Mouse (Mus musculus) neural tube, embryonic 12.5 days (tissue): ENCODE measurements at regions not wholly inside any gene's neighbourhood (a gene's known extent, or its start where the extent isn't known, plus 50 kb on each side); places are given as distances from the start of the nearest gene placed in this dataset.
A peak's percentile ranks its signal among the peaks of the same experiment; 100 is the strongest.

Experiments
- ATAC-seq: fragments of 200-750 bp; cut with Nextera tagmentation; 2 replicates; pipeline ENCODE4 v1.8.0; 2017; ENCODE audit warnings: low read depth, mild to moderate bottlenecking, moderate TSS enrichment, moderate library complexity; ENCODE audit not compliant: low FRiP score
- H3K27ac ChIP-seq: fragments of 300-500 bp; sonication (generic); 2 replicates; pipeline ENCODE4 v1.5.1; 2016
- H3K27me3 ChIP-seq: fragments of 300-500 bp; sonication (generic); replicated peaks from 2 replicates; pipeline ENCODE4 v1.6.1; 2016; ENCODE audit warnings: mild to moderate bottlenecking
- H3K36me3 ChIP-seq: fragments of 300-500 bp; sonication (generic); 2 replicates; pipeline ENCODE4 v1.6.1; 2016; ENCODE audit warnings: mild to moderate bottlenecking
- H3K4me1 ChIP-seq: fragments of 300-500 bp; sonication (generic); 2 replicates; pipeline ENCODE4 v1.6.1; 2016
- H3K4me2 ChIP-seq: fragments of 300-500 bp; sonication (generic); replicated peaks from 2 replicates; pipeline ENCODE4 v1.6.1; 2016; ENCODE audit warnings: mild to moderate bottlenecking
- H3K4me3 ChIP-seq: fragments of 300-500 bp; sonication (generic); 2 replicates; pipeline ENCODE4 v1.5.1; 2016
- H3K9ac ChIP-seq: fragments of 300-500 bp; sonication (generic); 2 replicates; pipeline ENCODE4 v1.6.1; 2016; ENCODE audit warnings: mild to moderate bottlenecking
- H3K9me3 ChIP-seq: fragments of 300-500 bp; sonication (generic); 2 replicates; pipeline ENCODE4 v1.6.1; 2016; ENCODE audit warnings: mild to moderate bottlenecking
- WGBS: fragments of 180-500 bp; shearing (Covaris S2); methylation state at CpG from one replicate; pipeline ENCODE4 v1.1.7; 2016; 5-methylcytosine and 5-hydroxymethylcytosine counted together

GRCm38 (mm10) chr11:19823461-19823895, 100.7 kb upstream of the Spred2 start:
- no peak overlapping the region for H3K4me2 ChIP-seq
- H3K27me3 ChIP-seq, result no peaks in the 10 kb centered on the region
- no peaks in the 10 kb centered on the region for H3K4me1 ChIP-seq
- peak; percentile 48; the same call in 1 of the 2 replicates for ATAC-seq
- H3K9me3 ChIP-seq, result no peaks in the 10 kb centered on the region
- no peak overlapping the region for H3K4me3 ChIP-seq
- H3K36me3 ChIP-seq, result no peaks in the 10 kb centered on the region
- no peak overlapping the region for H3K9ac ChIP-seq
- no peak overlapping the region for H3K27ac ChIP-seq
- WGBS, result under 1% methylated on average over 3 of the region's 3 CpGs

GRCm38 (mm10) chr11:19826481-19827185, 97.5 kb upstream of the Spred2 start:
- Histone ChIP-seq H3K9me3 (no peaks in the 10 kb centered on the region), H3K4me2 (no peak overlapping the region), H3K9ac (no peak overlapping the region), H3K27me3 (no peaks in the 10 kb centered on the region; the same call in 1 of the 2 replicates), H3K4me1 (no peaks in the 10 kb centered on the region), H3K4me3 (no peak overlapping the region), H3K36me3 (no peaks in the 10 kb centered on the region), H3K27ac (no peak overlapping the region)
- ATAC-seq, result no peak
- 90% methylated on average over 13 of the region's 13 CpGs for WGBS

GRCm38 (mm10) chr11:19827996-19828395, 96.2 kb upstream of the Spred2 start:
- 80% methylated on average over 11 of the region's 11 CpGs for WGBS
- H3K27me3 ChIP-seq, result no peaks in the 10 kb centered on the region; the same call in 1 of the 2 replicates
- H3K4me1 ChIP-seq, result no peaks in the 10 kb centered on the region
- H3K27ac ChIP-seq, result no peak overlapping the region
- no peak overlapping the region for H3K4me3 ChIP-seq
- no peaks in the 10 kb centered on the region for H3K9me3 ChIP-seq
- no peak overlapping the region for H3K9ac ChIP-seq
- ATAC-seq, result no peak
- H3K36me3 ChIP-seq, result no peaks in the 10 kb centered on the region
- no peak overlapping the region for H3K4me2 ChIP-seq

- no peaks in the 10 kb centered on the region for H3K9me3 ChIP-seq
- no peaks in the 10 kb centered on the region for H3K4me1 ChIP-seq
- no peak overlapping the region for H3K27ac ChIP-seq
- ATAC-seq, result no peak
- no peaks in the 10 kb centered on the region; the same call in 1 of the 2 replicates for H3K27me3 ChIP-seq
- no peak overlapping the region for H3K4me2 ChIP-seq
- WGBS, result 54% methylated on average over 8 of the region's 8 CpGs
- no peak overlapping the region for H3K4me3 ChIP-seq
- no peaks in the 10 kb centered on the region for H3K36me3 ChIP-seq
- no peak overlapping the region for H3K9ac ChIP-seq
Observed at GRCm38 (mm10) chr11:19828959-19829401, 95.2 kb upstream of the Spred2 start.

- no peak overlapping the region for H3K9ac ChIP-seq
- no peaks in the 10 kb centered on the region for H3K4me1 ChIP-seq
- no peak overlapping the region for H3K4me3 ChIP-seq
- H3K27me3 ChIP-seq, result no peaks in the 10 kb centered on the region; the same call in 1 of the 2 replicates
- H3K36me3 ChIP-seq, result no peaks in the 10 kb centered on the region
- H3K4me2 ChIP-seq, result no peak overlapping the region
- no peaks in the 10 kb centered on the region for H3K9me3 ChIP-seq
- H3K27ac ChIP-seq, result no peak overlapping the region
- WGBS, result 24% methylated on average over 9 of the region's 9 CpGs
- ATAC-seq, result no peak
Observed at GRCm38 (mm10) chr11:19829564-19830279, 94.5 kb upstream of the Spred2 start.

GRCm38 (mm10) chr11:19830280-19831062, 93.7 kb upstream of the Spred2 start:
- no peak overlapping the region for H3K27ac ChIP-seq
- H3K4me3 ChIP-seq, result no peak overlapping the region
- H3K4me1 ChIP-seq, result peaks cover 6% of the 10 kb centered on the region
- 21% methylated on average over 18 of the region's 18 CpGs for WGBS
- H3K9ac ChIP-seq, result no peak overlapping the region
- H3K27me3 ChIP-seq, result no peaks in the 10 kb centered on the region; the same call in 1 of the 2 replicates
- ATAC-seq, result peak; percentile 34; the same call in 1 of the 2 replicates
- H3K9me3 ChIP-seq, result no peaks in the 10 kb centered on the region
- no peak overlapping the region for H3K4me2 ChIP-seq
- H3K36me3 ChIP-seq, result no peaks in the 10 kb centered on the region

- Histone ChIP-seq H3K36me3 (no peaks in the 10 kb centered on the region), H3K9ac (no peak overlapping the region), H3K9me3 (no peaks in the 10 kb centered on the region), H3K4me2 (no peak overlapping the region), H3K27me3 (no peaks in the 10 kb centered on the region; the same call in 1 of the 2 replicates), H3K4me1 (peaks cover 8% of the 10 kb centered on the region), H3K27ac (no peak overlapping the region), H3K4me3 (no peak overlapping the region)
- ATAC-seq, result no peak
- 77% methylated on average over 8 of the region's 8 CpGs for WGBS
Observed at GRCm38 (mm10) chr11:19834561-19834960, 89.6 kb upstream of the Spred2 start.

GRCm38 (mm10) chr11:19835221-19835745, 88.9 kb upstream of the Spred2 start:
- H3K4me3 ChIP-seq, result no peak overlapping the region
- 24% methylated on average over 6 of the region's 6 CpGs for WGBS
- H3K36me3 ChIP-seq, result no peaks in the 10 kb centered on the region
- no peaks in the 10 kb centered on the region for H3K9me3 ChIP-seq
- ATAC-seq, result peak; percentile 88
- no peaks in the 10 kb centered on the region for H3K27me3 ChIP-seq
- H3K4me1 ChIP-seq, result peaks cover 8% of the 10 kb centered on the region
- H3K4me2 ChIP-seq, result peak overlapping the region; percentile 30; the same call in 1 of the 2 replicates
- no peak overlapping the region for H3K9ac ChIP-seq
- no peak overlapping the region for H3K27ac ChIP-seq

- no peaks in the 10 kb centered on the region for H3K36me3 ChIP-seq
Observed at GRCm38 (mm10) chr11:19838932-19839331, 85.2 kb upstream of the Spred2 start.

GRCm38 (mm10) chr11:19843084-19843483, 81.1 kb upstream of the Spred2 start:
- Histone ChIP-seq H3K9ac (no peak overlapping the region), H3K4me3 (no peak overlapping the region), H3K4me1 (no peaks in the 10 kb centered on the region), H3K27ac (no peak overlapping the region), H3K27me3 (no peaks in the 10 kb centered on the region), H3K9me3 (no peaks in the 10 kb centered on the region), H3K4me2 (no peak overlapping the region), H3K36me3 (no peaks in the 10 kb centered on the region)
- no peak for ATAC-seq
- WGBS, result 92% methylated on average over 3 of the region's 3 CpGs

More at GRCm38 (mm10) chr11:19838932-19839331, 85.2 kb upstream of the Spred2 start:
- Histone ChIP-seq H3K4me2 (no peak overlapping the region), H3K9ac (no peak overlapping the region), H3K27me3 (no peaks in the 10 kb centered on the region), H3K9me3 (no peaks in the 10 kb centered on the region), H3K4me3 (no peak overlapping the region), H3K27ac (no peak overlapping the region), H3K4me1 (peaks cover 8% of the 10 kb centered on the region)
- no peak for ATAC-seq
- WGBS, result 93% methylated on average over 5 of the region's 5 CpGs

GRCm38 (mm10) chr11:19847910-19848309, 76.3 kb upstream of the Spred2 start:
- Histone ChIP-seq H3K9ac (no peak overlapping the region), H3K27me3 (no peaks in the 10 kb centered on the region), H3K4me3 (no peak overlapping the region), H3K4me1 (no peaks in the 10 kb centered on the region), H3K27ac (no peak overlapping the region), H3K9me3 (no peaks in the 10 kb centered on the region), H3K4me2 (no peak overlapping the region), H3K36me3 (no peaks in the 10 kb centered on the region)
- WGBS, result 91% methylated on average over 6 of the region's 6 CpGs
- no peak for ATAC-seq

- H3K27me3 ChIP-seq, result no peaks in the 10 kb centered on the region
- H3K9ac ChIP-seq, result no peak overlapping the region
- no peaks in the 10 kb centered on the region for H3K9me3 ChIP-seq
- H3K4me2 ChIP-seq, result no peak overlapping the region
- ATAC-seq, result no peak
- no peak overlapping the region for H3K27ac ChIP-seq
- WGBS, result 90% methylated on average over 6 of the region's 6 CpGs
- no peaks in the 10 kb centered on the region for H3K36me3 ChIP-seq
- H3K4me1 ChIP-seq, result no peaks in the 10 kb centered on the region
- H3K4me3 ChIP-seq, result no peak overlapping the region
Observed at GRCm38 (mm10) chr11:19848412-19848811, 75.8 kb upstream of the Spred2 start.
